Mouse (Mus musculus) forebrain, embryonic 15.5 days (tissue): ENCODE measurements around the gene Gnao1. TPM values are rescaled to one million over a fixed set of nuclear protein-coding genes. Genes with fewer than 3 reads are reported as not detected.

Source experiments
- ATAC-seq: fragments of 200-750 bp; cut with Nextera tagmentation; replicated peaks from 2 replicates; pipeline ENCODE4 v1.8.0; 2017; ENCODE audit warnings: mild to moderate bottlenecking, moderate TSS enrichment, moderate library complexity
- H3K27ac ChIP-seq: fragments of 300-500 bp; sonication (generic); replicated peaks from 2 replicates; pipeline ENCODE4 v1.5.1; 2015; ENCODE audit warnings: mild to moderate bottlenecking, inconsistent platforms
- H3K27me3 ChIP-seq: fragments of 300-500 bp; sonication (generic); 2 replicates; pipeline ENCODE4 v1.6.1; 2015; ENCODE audit warnings: inconsistent platforms
- H3K36me3 ChIP-seq: fragments of 300-500 bp; sonication (generic); 2 replicates; pipeline ENCODE4 v1.6.1; 2015; ENCODE audit warnings: mild to moderate bottlenecking, inconsistent platforms
- H3K4me1 ChIP-seq: fragments of 300-500 bp; sonication (generic); 2 replicates; pipeline ENCODE4 v1.6.1; 2015; ENCODE audit warnings: inconsistent platforms
- H3K4me2 ChIP-seq: fragments of 300-500 bp; sonication (generic); replicated peaks from 2 replicates; pipeline ENCODE4 v1.6.1; 2015; ENCODE audit warnings: mild to moderate bottlenecking, inconsistent platforms
- H3K4me3 ChIP-seq: fragments of 300-500 bp; sonication (generic); 2 replicates; pipeline ENCODE4 v1.5.1; 2015; ENCODE audit warnings: mild to moderate bottlenecking, inconsistent platforms
- H3K9ac ChIP-seq: fragments of 300-500 bp; sonication (generic); replicated peaks from 2 replicates; pipeline ENCODE4 v1.6.1; 2015; ENCODE audit warnings: mild to moderate bottlenecking, inconsistent platforms
- H3K9me3 ChIP-seq: fragments of 300-500 bp; sonication (generic); 2 replicates; pipeline ENCODE4 v1.6.1; 2016; ENCODE audit warnings: inconsistent platforms
- whole genome bisulfite sequencing: fragments of 180-500 bp; shearing (Covaris S2); methylation state at CpG from one replicate; pipeline ENCODE4 v1.1.7; 2015; ENCODE audit warnings: mixed read lengths; 5-methylcytosine and 5-hydroxymethylcytosine counted together
- polyA plus RNA-seq: library from polyadenylated mRNA; unstranded; fragments of >200 nt; fragmentation: Nextera tagmentation; extraction: Ambion mirVana; gene quantifications from 2 replicates; pipeline ENCODE4 v1.2.1, GENCODE M21; 2015

Gene Gnao1
- polyA plus RNA-seq, 1 experiment from 2014 or later = 167 TPM

GRCm38 (mm10) chr8:93819929-93820328 lies 10.2 kb downstream of the Gnao1 start:
- Histone ChIP-seq H3K4me1 (peaks cover 25% of the 10 kb centered on the region), H3K9me3 (no peaks in the 10 kb centered on the region), H3K36me3 (peaks cover 30% of the 10 kb centered on the region), H3K4me3 (no peak overlapping the region), H3K9ac (no peak overlapping the region), H3K27me3 (no peaks in the 10 kb centered on the region), H3K4me2 (no peak overlapping the region), H3K27ac (no peak overlapping the region)
- no peak for ATAC-seq
- 87% methylated on average over 4 of the region's 4 CpGs for WGBS

- Histone ChIP-seq H3K4me2 (no peak overlapping the region), H3K9ac (no peak overlapping the region), H3K9me3 (no peaks in the 10 kb centered on the region), H3K4me1 (peaks cover 11% of the 10 kb centered on the region), H3K4me3 (no peak overlapping the region), H3K36me3 (peaks cover 37% of the 10 kb centered on the region), H3K27me3 (no peaks in the 10 kb centered on the region), H3K27ac (no peak overlapping the region)
- no peak for ATAC-seq
- whole genome bisulfite sequencing = 91% methylated on average over 7 of the region's 7 CpGs
Measured at GRCm38 (mm10) chr8:93821327-93821726, 11.6 kb downstream of the Gnao1 start.

GRCm38 (mm10) chr8:93825317-93825716 lies 15.6 kb downstream of the Gnao1 start:
- no peak overlapping the region for H3K4me3 ChIP-seq
- no peak overlapping the region for H3K4me2 ChIP-seq
- no peak for ATAC-seq
- H3K9ac ChIP-seq = no peak overlapping the region
- H3K9me3 ChIP-seq = no peaks in the 10 kb centered on the region
- no peak overlapping the region for H3K27ac ChIP-seq
- peaks cover 19% of the 10 kb centered on the region for H3K36me3 ChIP-seq
- peaks cover 5% of the 10 kb centered on the region for H3K4me1 ChIP-seq
- WGBS = 71% methylated on average over 4 of the region's 4 CpGs
- H3K27me3 ChIP-seq = no peaks in the 10 kb centered on the region

- Histone ChIP-seq H3K4me3 (no peak overlapping the region), H3K4me1 (peaks cover 54% of the 10 kb centered on the region), H3K27me3 (no peaks in the 10 kb centered on the region), H3K9me3 (no peaks in the 10 kb centered on the region), H3K4me2 (no peak overlapping the region), H3K27ac (peak overlapping the region; percentile 32; the same call in 1 of the 2 replicates), H3K9ac (no peak overlapping the region), H3K36me3 (no peaks in the 10 kb centered on the region; the same call in 1 of the 2 replicates)
- 0 out of 2 replicates have a peak, but pooled peaks have one; percentile 44 for ATAC-seq
- 63% methylated on average over 3 of the region's 3 CpGs for WGBS
Measured at GRCm38 (mm10) chr8:93830626-93831025, 20.9 kb downstream of the Gnao1 start.

- WGBS = 35% methylated on average over 5 of the region's 5 CpGs
- H3K27ac ChIP-seq = no peak overlapping the region
- H3K4me2 ChIP-seq = no peak overlapping the region
- no peaks in the 10 kb centered on the region for H3K27me3 ChIP-seq
- peaks cover 90% of the 10 kb centered on the region for H3K4me1 ChIP-seq
- ATAC-seq = no peak
- no peak overlapping the region for H3K4me3 ChIP-seq
- H3K9ac ChIP-seq = no peak overlapping the region
- H3K9me3 ChIP-seq = no peaks in the 10 kb centered on the region
- no peaks in the 10 kb centered on the region for H3K36me3 ChIP-seq
Measured at GRCm38 (mm10) chr8:93835771-93836170, 26.0 kb downstream of the Gnao1 start.

- no peak overlapping the region for H3K4me2 ChIP-seq
- no peaks in the 10 kb centered on the region for H3K27me3 ChIP-seq
- peaks cover 91% of the 10 kb centered on the region for H3K4me1 ChIP-seq
- 26% methylated on average over 8 of the region's 8 CpGs for WGBS
- no peak overlapping the region for H3K4me3 ChIP-seq
- H3K27ac ChIP-seq = no peak overlapping the region; the same call in 1 of the 2 replicates
- H3K9ac ChIP-seq = no peak overlapping the region
- no peaks in the 10 kb centered on the region for H3K9me3 ChIP-seq
- no peaks in the 10 kb centered on the region for H3K36me3 ChIP-seq
- ATAC-seq = no peak
Measured at GRCm38 (mm10) chr8:93839113-93839512, 29.3 kb downstream of the Gnao1 start.

GRCm38 (mm10) chr8:93840486-93840885 lies 30.7 kb downstream of the Gnao1 start:
- no peak for ATAC-seq
- WGBS = 24% methylated on average over 4 of the region's 4 CpGs
- Histone ChIP-seq H3K4me2 (no peak overlapping the region), H3K27ac (peak overlapping the region; percentile 64), H3K4me3 (no peak overlapping the region), H3K36me3 (no peaks in the 10 kb centered on the region), H3K9ac (no peak overlapping the region), H3K9me3 (no peaks in the 10 kb centered on the region), H3K4me1 (peaks cover 88% of the 10 kb centered on the region), H3K27me3 (no peaks in the 10 kb centered on the region)

- WGBS = 17% methylated on average over 10 of the region's 10 CpGs
- H3K4me2 ChIP-seq = peak overlapping the region; percentile 20; the same call in 1 of the 2 replicates
- H3K9ac ChIP-seq = no peak overlapping the region
Measured at GRCm38 (mm10) chr8:93840956-93841752, 31.4 kb downstream of the Gnao1 start.

GRCm38 (mm10) chr8:93842574-93842973 lies 32.8 kb downstream of the Gnao1 start:
- Histone ChIP-seq H3K9me3 (no peaks in the 10 kb centered on the region), H3K27ac (no peak overlapping the region), H3K9ac (no peak overlapping the region), H3K4me3 (no peak overlapping the region), H3K27me3 (no peaks in the 10 kb centered on the region), H3K4me1 (peaks cover 72% of the 10 kb centered on the region), H3K36me3 (no peaks in the 10 kb centered on the region), H3K4me2 (no peak overlapping the region)
- 86% methylated on average over 4 of the region's 4 CpGs for WGBS
- ATAC-seq = no peak

More at GRCm38 (mm10) chr8:93840956-93841752, 31.4 kb downstream of the Gnao1 start:
- Histone ChIP-seq H3K4me1 (peaks cover 82% of the 10 kb centered on the region), H3K27me3 (no peaks in the 10 kb centered on the region), H3K4me3 (no peak overlapping the region), H3K27ac (peak overlapping the region; percentile 64), H3K9me3 (no peaks in the 10 kb centered on the region), H3K36me3 (no peaks in the 10 kb centered on the region)
- peak; percentile 71 for ATAC-seq

- Histone ChIP-seq H3K27me3 (no peaks in the 10 kb centered on the region), H3K9me3 (no peaks in the 10 kb centered on the region), H3K4me1 (peaks cover 60% of the 10 kb centered on the region), H3K27ac (peak overlapping the region; percentile 5), H3K36me3 (no peaks in the 10 kb centered on the region), H3K4me2 (no peak overlapping the region), H3K4me3 (no peak overlapping the region), H3K9ac (no peak overlapping the region)
- 36% methylated on average over 12 of the region's 12 CpGs for WGBS
- no peak; the same call in 1 of the 2 replicates for ATAC-seq
Measured at GRCm38 (mm10) chr8:93843858-93844502, 34.2 kb downstream of the Gnao1 start.

- Histone ChIP-seq H3K27me3 (no peaks in the 10 kb centered on the region), H3K4me3 (no peak overlapping the region), H3K4me2 (no peak overlapping the region), H3K4me1 (peaks cover 48% of the 10 kb centered on the region), H3K27ac (no peak overlapping the region), H3K9ac (no peak overlapping the region), H3K9me3 (no peaks in the 10 kb centered on the region), H3K36me3 (no peaks in the 10 kb centered on the region)
- 71% methylated on average over 1 of the region's 1 CpGs for WGBS
- no peak for ATAC-seq
Measured at GRCm38 (mm10) chr8:93845186-93845585, 35.4 kb downstream of the Gnao1 start.

- H3K9ac ChIP-seq = no peak overlapping the region
- WGBS = 86% methylated on average over 11 of the region's 11 CpGs
- H3K4me1 ChIP-seq = peaks cover 5% of the 10 kb centered on the region; the same call in 1 of the 2 replicates
- no peaks in the 10 kb centered on the region for H3K36me3 ChIP-seq
- ATAC-seq = no peak
- H3K27me3 ChIP-seq = no peaks in the 10 kb centered on the region
- H3K4me2 ChIP-seq = no peak overlapping the region
- no peak overlapping the region for H3K4me3 ChIP-seq
- no peak overlapping the region for H3K27ac ChIP-seq
- H3K9me3 ChIP-seq = no peaks in the 10 kb centered on the region
Measured at GRCm38 (mm10) chr8:93852087-93852645, 42.4 kb downstream of the Gnao1 start.
